15 mouse cellular contexts compared by ENCODE assay signal in the genomic region with DNA sequence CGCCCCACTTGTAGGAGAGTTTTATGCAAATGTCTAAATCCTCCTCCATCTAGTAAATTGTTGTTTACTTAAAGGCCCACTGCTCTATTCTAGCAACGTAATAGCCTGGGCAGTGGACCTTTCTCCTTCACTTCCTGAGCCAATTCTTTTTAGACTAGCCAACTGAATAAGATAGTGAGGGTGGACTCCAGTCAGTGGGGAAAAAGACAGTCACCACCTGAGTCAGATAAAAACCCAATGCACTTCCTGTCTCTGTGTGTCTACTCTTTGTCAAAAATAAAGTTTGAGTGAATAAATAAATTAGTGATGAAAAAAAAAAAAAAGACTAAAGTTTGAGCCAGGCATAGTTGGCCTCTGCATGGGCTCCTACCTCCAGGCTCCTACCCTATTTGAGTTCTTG.
"Had no signal": no experiment of that assay in that cellular context is flagged by ENCODE, and none has a peak within 500 bp of the region (broad histone marks: within the 10 kb centered on the region; RNA-seq: fewer than 3 reads in every experiment).

No protein-coding gene starts in this region.

- H3K27ac ChIP-seq: left cerebral cortex, adult 2 months; limb, embryonic 10.5 days; liver, embryonic 15.5 days; midbrain, embryonic 10.5 days; neural tube, embryonic 15.5 days had no signal

- H3K9me3 ChIP-seq: limb, embryonic 10.5 days; liver, embryonic 15.5 days; midbrain, embryonic 10.5 days; neural tube, embryonic 15.5 days had no signal

- H3K4me3 ChIP-seq: left cerebral cortex, adult 2 months; limb, embryonic 10.5 days; liver, embryonic 15.5 days; midbrain, embryonic 10.5 days; myocyte; neural tube, embryonic 15.5 days had no signal

- H3K4me1 ChIP-seq: limb, embryonic 10.5 days; midbrain, embryonic 10.5 days; neural tube, embryonic 15.5 days had no signal

- H3K27me3 ChIP-seq: liver, embryonic 15.5 days; neural tube, embryonic 15.5 days had no signal

- DNase-seq: kidney, adult 8-10 months; kidney, postnatal 25 days; layer of hippocampus, adult 9-11 months; lung, embryonic 14.5 days; lung, postnatal 10 days; midbrain, embryonic 14.5 days; right cerebral cortex, adult 18-20 months; right cerebral cortex, postnatal 25 days; thymus, postnatal 4 days had no signal

- H3K36me3 ChIP-seq: liver, embryonic 15.5 days had no signal

- H3K9ac ChIP-seq: liver, embryonic 15.5 days; lung, embryonic 14.5 days; neural tube, embryonic 15.5 days had no signal
